Mouse (Mus musculus): Measurements from ENCODE around the gene Arhgap23. TPM values are rescaled to one million over a fixed set of nuclear protein-coding genes. Genes with fewer than 3 reads are reported as not detected.

Gene Arhgap23
- polyA plus RNA-seq, 1 experiment from 2014 or later = 4.3 TPM

DNA sequence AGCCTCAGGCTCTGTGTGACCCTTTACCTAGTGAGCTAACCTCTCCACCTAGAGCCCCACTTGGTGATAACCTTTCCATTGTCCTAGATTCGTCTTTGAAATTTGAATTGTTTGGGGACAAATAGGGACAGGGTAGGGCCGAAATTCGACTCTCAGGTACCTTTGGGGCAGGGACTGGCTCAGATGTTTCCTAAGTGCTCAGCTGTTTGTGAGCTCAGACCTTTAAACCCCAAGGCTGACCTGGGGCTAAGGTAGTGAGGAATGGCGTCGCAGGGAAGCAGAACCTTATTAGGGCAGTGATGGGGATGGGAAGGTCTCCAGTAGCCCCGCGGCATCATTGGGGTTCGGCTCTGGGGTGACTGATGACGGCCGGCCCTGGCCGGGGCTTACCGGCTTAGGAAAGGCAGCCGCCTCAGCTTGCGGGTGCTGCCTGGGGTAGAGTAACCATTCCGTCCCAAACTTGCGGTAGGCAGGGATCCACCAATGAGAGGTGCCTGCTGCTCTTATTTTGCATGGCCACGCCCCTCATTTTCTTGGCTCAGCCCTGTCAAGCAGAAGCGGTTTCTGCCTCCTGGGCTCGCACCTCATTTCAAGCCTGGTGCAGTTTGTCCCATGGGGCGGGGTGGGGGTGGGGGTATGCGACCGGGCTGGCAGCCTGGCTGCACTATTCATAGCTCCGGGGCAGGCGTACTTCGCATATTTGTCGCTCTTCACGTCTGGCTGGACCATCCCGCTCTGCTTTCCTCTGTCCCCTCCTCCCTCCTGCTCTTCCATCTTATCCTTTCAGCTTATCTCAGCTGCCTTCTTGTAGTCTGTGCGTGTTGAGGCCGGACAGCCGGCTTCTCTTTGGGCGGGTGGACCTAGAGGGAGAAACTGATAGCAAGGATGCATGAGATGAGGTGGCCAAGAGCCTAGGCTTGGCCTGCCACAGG is 12.7 kb downstream of the Arhgap23 start:
- peak overlapping the region; percentile 26; the same call in 1 of the 2 replicates for H3K4me3 ChIP-seq (ENCODE audit: low read depth, low read length)
- H3K36me3 ChIP-seq (ENCODE audit: control insufficient read depth, insufficient read depth, low read length) = no peaks in the 10 kb centered on the region
- 2% methylated on average over 31 of the region's 32 CpGs for WGBS
- no peak for TF ChIP-seq EP300 (optimal IDR thresholded peaks at IDR 0.05)
- DNase-seq (ENCODE audit: low spot score) (peak; percentile 78), ATAC-seq (ENCODE audit: low FRiP score, low TSS enrichment) (peak; percentile 79)
- peak overlapping the region; percentile 54 for H3K4me2 ChIP-seq (replicated peaks; ENCODE audit: low read depth)
- H3K27me3 ChIP-seq (ENCODE audit: control insufficient read depth, insufficient read depth, low read length) = no peaks in the 10 kb centered on the region
- H3K9ac ChIP-seq (ENCODE audit: low read length) = peak overlapping the region; percentile 48; the same call in 1 of the 2 replicates
- H3K27ac ChIP-seq (replicated peaks) = peak overlapping the region; percentile 49; the same call in 1 of the 2 replicates
- H3K9me3 ChIP-seq (ENCODE audit: control insufficient read depth, low read length) = no peaks in the 10 kb centered on the region
- H3K4me1 ChIP-seq (replicated peaks; ENCODE audit: control insufficient read depth, insufficient read depth) = peaks cover 4% of the 10 kb centered on the region

- ATAC-seq (ENCODE audit: low FRiP score, low TSS enrichment) = no peak
- Histone ChIP-seq H3K9me3 (ENCODE audit: control insufficient read depth, low read length) (no peaks in the 10 kb centered on the region), H3K9ac (ENCODE audit: low read length) (0 out of 2 replicates have a peak overlapping the region, but pooled peaks have one; percentile 8), H3K36me3 (ENCODE audit: control insufficient read depth, insufficient read depth, low read length) (no peaks in the 10 kb centered on the region), H3K27ac (replicated peaks) (peak overlapping the region; percentile 46; the same call in 1 of the 2 replicates), H3K27me3 (ENCODE audit: control insufficient read depth, insufficient read depth, low read length) (no peaks in the 10 kb centered on the region), H3K4me2 (replicated peaks; ENCODE audit: low read depth) (peak overlapping the region; percentile 54), H3K4me3 (ENCODE audit: low read depth, low read length) (peak overlapping the region; percentile 26; the same call in 1 of the 2 replicates), H3K4me1 (replicated peaks; ENCODE audit: control insufficient read depth, insufficient read depth) (peaks cover 4% of the 10 kb centered on the region)
- DNase-seq (ENCODE audit: low spot score) = no peak
- 34% methylated on average over 4 of the region's 4 CpGs for WGBS
- TF ChIP-seq CTCF (IDR thresholded peaks at IDR 0.05; ENCODE audit: low read depth) = no peak
- no peak for TF ChIP-seq EP300 (optimal IDR thresholded peaks at IDR 0.05)
Observed at GRCm38 (mm10) chr11:97428726-97429077, 13.4 kb downstream of the Arhgap23 start.

DNA sequence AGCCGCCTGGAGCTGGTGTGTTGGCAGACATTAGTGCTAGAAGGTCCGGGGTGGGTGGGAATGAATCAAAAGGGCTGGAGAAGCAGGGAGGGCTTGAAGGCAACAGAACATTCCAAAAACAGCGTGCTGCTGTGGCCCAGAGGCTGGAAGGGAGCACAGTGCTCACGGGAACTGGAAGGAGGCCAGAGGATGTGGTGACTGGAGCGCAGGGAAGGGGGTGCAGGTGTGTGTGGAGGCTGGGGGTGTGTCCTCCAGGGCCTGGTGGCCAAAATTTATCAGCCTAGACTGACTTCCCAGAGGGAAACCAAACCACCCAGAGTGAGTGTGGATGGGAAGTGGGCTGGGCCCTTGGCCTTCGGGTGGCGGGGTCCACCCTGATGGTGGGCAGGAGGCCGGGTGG is 14.3 kb downstream of the Arhgap23 start:
- no peak overlapping the region for H3K27ac ChIP-seq (replicated peaks)
- H3K4me3 ChIP-seq (ENCODE audit: low read depth, low read length) = no peak overlapping the region
- no peak for DNase-seq (ENCODE audit: low spot score)
- ATAC-seq (ENCODE audit: low FRiP score, low TSS enrichment) = no peak
- TF ChIP-seq CTCF (IDR thresholded peaks at IDR 0.05; ENCODE audit: low read depth) (no peak), EP300 (optimal IDR thresholded peaks at IDR 0.05) (no peak)
- H3K4me2 ChIP-seq (replicated peaks; ENCODE audit: low read depth) = no peak overlapping the region
- no peak overlapping the region for H3K9ac ChIP-seq (ENCODE audit: low read length)
- 66% methylated on average over 7 of the region's 8 CpGs for WGBS
- no peaks in the 10 kb centered on the region for H3K36me3 ChIP-seq (ENCODE audit: control insufficient read depth, insufficient read depth, low read length)
- H3K4me1 ChIP-seq (replicated peaks; ENCODE audit: control insufficient read depth, insufficient read depth) = peaks cover 5% of the 10 kb centered on the region
- no peaks in the 10 kb centered on the region for H3K27me3 ChIP-seq (ENCODE audit: control insufficient read depth, insufficient read depth, low read length)
- H3K9me3 ChIP-seq (ENCODE audit: control insufficient read depth, low read length) = no peaks in the 10 kb centered on the region

DNA sequence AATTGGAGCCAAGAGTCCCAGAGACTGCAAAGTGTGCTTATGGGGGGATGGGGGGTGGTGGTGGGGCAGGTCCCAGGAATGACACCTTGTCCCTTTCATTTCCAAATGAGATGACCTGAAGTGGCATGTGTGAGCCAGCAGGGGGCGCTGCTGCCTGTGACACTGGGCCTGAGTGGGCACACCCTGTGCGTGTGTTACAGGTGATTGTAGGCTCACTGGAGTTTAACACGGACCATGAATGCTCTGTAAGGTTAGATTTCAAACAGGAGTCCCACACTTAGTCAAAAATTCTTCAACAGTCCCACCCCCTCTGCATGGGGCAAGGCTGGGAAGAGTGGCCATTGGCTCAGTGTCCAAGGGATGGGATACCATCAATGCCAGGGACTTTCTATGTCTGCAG is 16.7 kb downstream of the Arhgap23 start:
- Histone ChIP-seq H3K27ac (replicated peaks) (no peak overlapping the region), H3K9ac (ENCODE audit: low read length) (no peak overlapping the region), H3K27me3 (ENCODE audit: control insufficient read depth, insufficient read depth, low read length) (no peaks in the 10 kb centered on the region), H3K9me3 (ENCODE audit: control insufficient read depth, low read length) (no peaks in the 10 kb centered on the region), H3K4me3 (ENCODE audit: low read depth, low read length) (no peak overlapping the region), H3K4me1 (replicated peaks; ENCODE audit: control insufficient read depth, insufficient read depth) (peaks cover 12% of the 10 kb centered on the region), H3K4me2 (replicated peaks; ENCODE audit: low read depth) (no peak overlapping the region), H3K36me3 (ENCODE audit: control insufficient read depth, insufficient read depth, low read length) (no peaks in the 10 kb centered on the region)
- DNase-seq (ENCODE audit: low spot score) (peak; percentile 76), ATAC-seq (ENCODE audit: low FRiP score, low TSS enrichment) (no peak)
- TF ChIP-seq EP300 (optimal IDR thresholded peaks at IDR 0.05) (no peak), CTCF (IDR thresholded peaks at IDR 0.05; ENCODE audit: low read depth) (peak; percentile 95)
- 9% methylated on average over 3 of the region's 3 CpGs for WGBS

GRCm38 (mm10) chr11:97432983-97433539 is 17.7 kb downstream of the Arhgap23 start:
- TF ChIP-seq EP300 (optimal IDR thresholded peaks at IDR 0.05) (no peak), CTCF (IDR thresholded peaks at IDR 0.05; ENCODE audit: low read depth) (no peak)
- no peaks in the 10 kb centered on the region for H3K27me3 ChIP-seq (ENCODE audit: control insufficient read depth, insufficient read depth, low read length)
- 63% methylated on average over 8 of the region's 8 CpGs for WGBS
- H3K9me3 ChIP-seq (ENCODE audit: control insufficient read depth, low read length) = no peaks in the 10 kb centered on the region
- H3K9ac ChIP-seq (ENCODE audit: low read length) = no peak overlapping the region
- no peak for ATAC-seq (ENCODE audit: low FRiP score, low TSS enrichment)
- no peak for DNase-seq (ENCODE audit: low spot score)
- H3K4me3 ChIP-seq (ENCODE audit: low read depth, low read length) = no peak overlapping the region
- no peak overlapping the region for H3K27ac ChIP-seq (replicated peaks)
- H3K4me2 ChIP-seq (replicated peaks; ENCODE audit: low read depth) = no peak overlapping the region
- H3K36me3 ChIP-seq (ENCODE audit: control insufficient read depth, insufficient read depth, low read length) = no peaks in the 10 kb centered on the region
- H3K4me1 ChIP-seq (replicated peaks; ENCODE audit: control insufficient read depth, insufficient read depth) = peaks cover 18% of the 10 kb centered on the region

GRCm38 (mm10) chr11:97434121-97434520 is 18.8 kb downstream of the Arhgap23 start:
- Histone ChIP-seq H3K27ac (replicated peaks) (0 out of 2 replicates have a peak overlapping the region, but pooled peaks have one; percentile 18), H3K4me1 (replicated peaks; ENCODE audit: control insufficient read depth, insufficient read depth) (peaks cover 19% of the 10 kb centered on the region; the same call in 1 of the 2 replicates)
- 72% methylated on average over 8 of the region's 8 CpGs for WGBS

More at GRCm38 (mm10) chr11:97434121-97434520, 18.8 kb downstream of the Arhgap23 start:
- DNase-seq (ENCODE audit: low spot score) (no peak), ATAC-seq (ENCODE audit: low FRiP score, low TSS enrichment) (no peak)
- Histone ChIP-seq H3K27me3 (ENCODE audit: control insufficient read depth, insufficient read depth, low read length) (no peaks in the 10 kb centered on the region), H3K4me3 (ENCODE audit: low read depth, low read length) (no peak overlapping the region), H3K4me2 (replicated peaks; ENCODE audit: low read depth) (no peak overlapping the region), H3K9me3 (ENCODE audit: control insufficient read depth, low read length) (no peaks in the 10 kb centered on the region), H3K36me3 (ENCODE audit: control insufficient read depth, insufficient read depth, low read length) (no peaks in the 10 kb centered on the region), H3K9ac (ENCODE audit: low read length) (no peak overlapping the region)
- TF ChIP-seq CTCF (IDR thresholded peaks at IDR 0.05; ENCODE audit: low read depth) (no peak), EP300 (optimal IDR thresholded peaks at IDR 0.05) (no peak)

Measured in stomach, postnatal 0 days (tissue).